Comparison of ENCODE assay signal across 1 mouse cellular context in genomic region chr1:87520467-87520866, GRCm38 (mm10).
TF ChIP-seq lines count a peak whose summit lies in the region.

No protein-coding gene starts in this region.

TF ChIP-seq in myocyte, 11 proteins besides CTCF, POLR2A, EP300 and RAD21 (continued from another document):
- no peak for TF ChIP-seq CEBPB (IDR thresholded peaks at IDR 0.05; ENCODE audit: insufficient read depth, poor library complexity, severe bottlenecking)
